ENCODE assay signal across 9 mouse cellular contexts in the genomic region with DNA sequence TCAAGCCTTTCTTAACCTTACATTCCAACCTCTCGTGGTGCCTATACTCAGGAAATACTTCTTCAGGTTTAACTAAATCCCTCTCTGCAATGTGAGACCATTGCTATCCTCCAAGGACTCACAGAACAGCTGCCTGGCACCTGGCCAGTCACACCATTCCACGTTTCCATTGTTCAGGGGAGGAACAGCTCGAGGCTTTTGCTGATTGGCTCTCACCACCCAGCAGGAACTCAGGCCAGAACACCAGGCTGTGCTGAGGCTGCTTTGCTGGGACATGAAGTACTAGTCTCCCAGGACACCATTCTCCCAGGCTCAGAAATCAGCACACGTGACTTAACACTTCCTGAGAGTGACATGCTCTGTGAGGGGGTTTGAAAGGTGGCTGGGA.
A peak's percentile ranks its signal among the peaks of the same experiment; 100 is the strongest.
DNase-seq lines count a peak whose midpoint lies in the region; ATAC-seq and TF ChIP-seq lines count a peak whose summit lies in the region.
"Had no signal": no experiment of that assay in that cellular context is flagged by ENCODE, and none has a peak within 500 bp of the region (broad histone marks: within the 10 kb centered on the region; RNA-seq: fewer than 3 reads in every experiment).

No protein-coding gene starts in this region.

- H3K9ac ChIP-seq in kidney, postnatal 0 days (ENCODE audit: low read depth, low read length): no peak overlapping the region
- no peak overlapping the region for H3K9ac ChIP-seq in lung, embryonic 14.5 days

- H3K27me3 ChIP-seq in heart, embryonic 10.5 days (ENCODE audit: insufficient read depth, poor library complexity, severe bottlenecking): no peaks in the 10 kb centered on the region
- H3K27me3 ChIP-seq in kidney, postnatal 0 days (ENCODE audit: insufficient read depth, low read length): no peaks in the 10 kb centered on the region
- no peaks in the 10 kb centered on the region for H3K27me3 ChIP-seq in lung, embryonic 14.5 days (ENCODE audit: insufficient read depth, low read length)

- no peak for TF ChIP-seq CTCF in kidney, postnatal 0 days (IDR thresholded peaks at IDR 0.05; ENCODE audit: low read depth)
- no peak for TF ChIP-seq CTCF in lung, embryonic 14.5 days (IDR thresholded peaks at IDR 0.05; ENCODE audit: low read depth)

- DNase-seq in thymus, postnatal 4 days: peak; percentile 6
- no peak for DNase-seq in thymus, postnatal 10 days (ENCODE audit: low spot score in 2 of 2)
- peak; percentile 46 for DNase-seq in fibroblast of lung, adult 2 months (ENCODE audit: low read depth)
- DNase-seq in heart, embryonic 10.5 days (ENCODE audit: low spot score): peak; percentile 80
- peak; percentile 75 for DNase-seq in kidney, postnatal 0 days (ENCODE audit: low spot score)
- peak; percentile 90 for DNase-seq in lung, embryonic 14.5 days
- DNase-seq in retina, postnatal 1 day: peak; percentile 75
- no peak for DNase-seq in natural killer cell, adult 2 months (ENCODE audit: low spot score in 2 of 2)

- no peak overlapping the region for H3K4me3 ChIP-seq in heart, embryonic 10.5 days
- no peak overlapping the region for H3K4me3 ChIP-seq in kidney, postnatal 0 days (replicated peaks; ENCODE audit: low read depth, low read length)
- no peak overlapping the region for H3K4me3 ChIP-seq in lung, embryonic 14.5 days (ENCODE audit: low read depth, low read length)

- no peaks in the 10 kb centered on the region for H3K9me3 ChIP-seq in heart, embryonic 10.5 days
- H3K9me3 ChIP-seq in kidney, postnatal 0 days (replicated peaks; ENCODE audit: low read length): no peaks in the 10 kb centered on the region
- no peaks in the 10 kb centered on the region; the same call in 1 of the 2 replicates for H3K9me3 ChIP-seq in lung, embryonic 14.5 days (ENCODE audit: low read depth, low read length)
- H3K9me3 ChIP-seq: G1E had no signal

- no peaks in the 10 kb centered on the region for H3K36me3 ChIP-seq in heart, embryonic 10.5 days
- no peaks in the 10 kb centered on the region for H3K36me3 ChIP-seq in kidney, postnatal 0 days (ENCODE audit: insufficient read depth, low read length)
- H3K36me3 ChIP-seq in lung, embryonic 14.5 days (ENCODE audit: insufficient read depth): no peaks in the 10 kb centered on the region
- H3K36me3 ChIP-seq: G1E had no signal

- H3K27ac ChIP-seq in heart, embryonic 10.5 days: 0 out of 2 replicates have a peak overlapping the region, but pooled peaks have one; percentile 53
- no peak overlapping the region for H3K27ac ChIP-seq in kidney, postnatal 0 days
- peak overlapping the region; percentile 61 for H3K27ac ChIP-seq in lung, embryonic 14.5 days (ENCODE audit: low read depth)

- ATAC-seq in kidney, postnatal 0 days (replicated peaks; ENCODE audit: low FRiP score, low read depth): no peak
- peak; percentile 91 for ATAC-seq in lung, embryonic 14.5 days (ENCODE audit: insufficient read depth)

- whole genome bisulfite sequencing in heart, embryonic 10.5 days: 15% methylated on average over 4 of the region's 4 CpGs
- 16% methylated on average over 4 of the region's 4 CpGs for WGBS in kidney, postnatal 0 days
- WGBS in lung, embryonic 14.5 days: 4% methylated on average over 4 of the region's 4 CpGs

- no peak overlapping the region for H3K4me2 ChIP-seq in kidney, postnatal 0 days (ENCODE audit: low read length)
- H3K4me2 ChIP-seq in lung, embryonic 14.5 days: no peak overlapping the region

- peaks cover 9% of the 10 kb centered on the region for H3K4me1 ChIP-seq in heart, embryonic 10.5 days
- H3K4me1 ChIP-seq in kidney, postnatal 0 days (replicated peaks; ENCODE audit: insufficient read depth, low read length): no peaks in the 10 kb centered on the region
- peaks cover 5% of the 10 kb centered on the region; the same call in 1 of the 2 replicates for H3K4me1 ChIP-seq in lung, embryonic 14.5 days (ENCODE audit: insufficient read depth)

Comparison
In these comparisons a context has a peak if more than half of its experiments do, and no peak if none do; other contexts are left out.
1. DNase-seq: peak in thymus, postnatal 4 days (single experiment), fibroblast of lung, adult 2 months (single experiment), heart, embryonic 10.5 days (single experiment), kidney, postnatal 0 days (single experiment), lung, embryonic 14.5 days (single experiment) and retina, postnatal 1 day (single experiment); none in thymus, postnatal 10 days (0 of 2) and natural killer cell, adult 2 months (0 of 2).